Mouse (Mus musculus) hindbrain, embryonic 10.5 days (tissue): ENCODE data around the gene Ngp. TPM values are rescaled to one million over a fixed set of nuclear protein-coding genes. Genes with fewer than 3 reads are reported as not detected.

Source experiments
- DNase-seq: peaks from one replicate; pipeline ENCODE4 v3.0.0-alpha.2; 2017; ENCODE audit warnings: low spot score
- H3K27ac ChIP-seq: fragments of 300-500 bp; sonication (generic); 2 replicates; pipeline ENCODE4 v1.5.1; 2016; ENCODE audit warnings: mild to moderate bottlenecking, moderate library complexity
- H3K27me3 ChIP-seq: fragments of 300-500 bp; sonication (generic); 2 replicates; pipeline ENCODE4 v1.6.1; 2016; ENCODE audit warnings: mild to moderate bottlenecking; ENCODE audit not compliant: poor library complexity, insufficient read depth, severe bottlenecking
- H3K36me3 ChIP-seq: fragments of 300-500 bp; sonication (generic); 2 replicates; pipeline ENCODE4 v1.6.1; 2016; ENCODE audit warnings: mild to moderate bottlenecking, moderate library complexity
- H3K4me1 ChIP-seq: fragments of 300-500 bp; sonication (generic); replicated peaks from 2 replicates; pipeline ENCODE4 v1.6.1; 2016; ENCODE audit warnings: mild to moderate bottlenecking
- H3K4me3 ChIP-seq: fragments of 300-500 bp; sonication (generic); 2 replicates; pipeline ENCODE4 v1.5.1; 2016; ENCODE audit warnings: mild to moderate bottlenecking, moderate library complexity
- H3K9me3 ChIP-seq: fragments of 300-500 bp; sonication (generic); 2 replicates; pipeline ENCODE4 v1.6.1; 2016; ENCODE audit warnings: mild to moderate bottlenecking, moderate library complexity
- WGBS: fragments of 180-500 bp; shearing (Covaris S2); methylation state at CpG from one replicate; pipeline ENCODE4 v1.1.7; 2016; 5-methylcytosine and 5-hydroxymethylcytosine counted together
- polyA plus RNA-seq: library from polyadenylated mRNA; unstranded; fragments of >200 nt; fragmentation: Nextera tagmentation; extraction: Ambion mirVana; gene quantifications from 2 replicates; pipeline ENCODE4 v1.2.1, GENCODE M21; 2016

The Ngp gene
- polyA plus RNA-seq, 1 experiment from 2014 or later, result not detected

DNA sequence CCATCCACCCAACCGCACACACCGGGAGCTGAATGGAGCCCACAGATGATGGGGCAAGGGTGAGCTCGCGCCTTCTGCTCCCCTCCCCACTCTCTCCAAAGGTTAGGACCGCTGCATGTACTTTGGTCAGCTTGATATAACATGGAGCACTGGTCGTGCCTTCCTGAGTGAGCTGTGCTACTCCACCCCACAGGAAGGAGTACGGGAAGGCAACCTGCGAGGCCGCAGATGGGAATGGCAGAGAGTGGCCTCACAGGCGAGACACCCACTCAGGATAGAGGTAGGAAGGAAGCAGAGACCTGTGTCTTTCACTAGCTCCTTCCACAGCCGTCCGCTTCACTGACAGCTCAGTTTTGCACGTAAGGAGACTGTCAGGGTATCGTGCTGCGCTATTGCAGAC is 28.8 kb downstream of the Ngp start:
- 84% methylated on average over 15 of the region's 15 CpGs for WGBS

GRCm38 (mm10) chr9:110448857-110449617 is 29.5 kb downstream of the Ngp start:
- DNase-seq, result peak; percentile 82
- H3K4me3 ChIP-seq, result no peak overlapping the region
- H3K9me3 ChIP-seq, result no peaks in the 10 kb centered on the region
- no peaks in the 10 kb centered on the region; the same call in 1 of the 2 replicates for H3K4me1 ChIP-seq
- H3K27ac ChIP-seq, result no peak overlapping the region
- WGBS, result 35% methylated on average over 11 of the region's 11 CpGs
- no peaks in the 10 kb centered on the region for H3K27me3 ChIP-seq
- peaks cover 40% of the 10 kb centered on the region for H3K36me3 ChIP-seq

More for the DNA sequence above, 28.8 kb downstream of the Ngp start:
- Histone ChIP-seq H3K36me3 (peaks cover 46% of the 10 kb centered on the region), H3K27me3 (no peaks in the 10 kb centered on the region), H3K4me1 (no peaks in the 10 kb centered on the region; the same call in 1 of the 2 replicates), H3K4me3 (no peak overlapping the region), H3K9me3 (no peaks in the 10 kb centered on the region), H3K27ac (no peak overlapping the region)
- no peak for DNase-seq

DNA sequence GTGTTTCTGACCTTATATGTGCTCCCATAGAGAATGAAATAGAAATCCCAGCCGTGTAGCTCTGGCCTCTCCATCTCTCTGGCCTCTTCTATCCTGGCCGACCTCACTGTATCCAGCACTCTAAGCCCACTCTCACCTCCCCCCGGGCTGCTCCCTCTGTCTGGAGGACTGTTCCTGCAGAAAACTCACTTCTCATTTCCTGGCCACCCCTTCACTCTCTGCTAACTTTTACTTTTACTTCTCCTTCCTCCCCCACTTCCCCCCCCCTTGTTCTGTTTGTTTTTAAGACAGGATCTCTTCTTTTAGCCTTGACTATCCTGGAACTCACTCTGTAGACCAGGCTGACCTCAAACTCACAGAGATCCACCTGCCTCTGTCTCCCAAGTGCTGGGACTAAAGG is 33.0 kb downstream of the Ngp start:
- WGBS, result 89% methylated on average over 3 of the region's 3 CpGs
- Histone ChIP-seq H3K27ac (no peak overlapping the region), H3K9me3 (no peaks in the 10 kb centered on the region), H3K27me3 (no peaks in the 10 kb centered on the region), H3K4me3 (no peak overlapping the region), H3K4me1 (no peaks in the 10 kb centered on the region; the same call in 1 of the 2 replicates), H3K36me3 (peaks cover 31% of the 10 kb centered on the region)
- DNase-seq, result no peak

DNA sequence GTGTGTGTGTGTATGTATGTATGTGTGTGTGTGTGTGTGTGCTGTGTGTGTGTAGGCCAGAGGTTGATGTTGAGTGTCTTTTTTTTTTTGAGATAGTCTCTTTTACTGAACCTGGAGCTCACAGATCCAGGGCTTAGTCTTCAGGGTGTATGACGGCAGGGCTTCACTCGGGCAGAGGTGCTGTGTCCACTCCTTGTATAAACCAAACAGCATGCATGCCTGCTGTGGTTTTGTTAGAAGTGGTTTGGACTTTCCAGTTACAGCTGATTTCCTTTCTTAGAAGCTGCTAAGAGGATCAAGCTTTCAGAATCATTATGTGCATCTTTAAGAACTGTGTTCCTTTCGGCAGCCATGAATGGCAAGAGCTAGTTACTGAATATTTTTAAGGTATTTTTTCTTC is 38.4 kb downstream of the Ngp start:
- Histone ChIP-seq H3K27ac (no peak overlapping the region), H3K4me3 (no peak overlapping the region), H3K4me1 (no peaks in the 10 kb centered on the region), H3K9me3 (no peaks in the 10 kb centered on the region), H3K36me3 (peaks cover 15% of the 10 kb centered on the region), H3K27me3 (no peaks in the 10 kb centered on the region)
- no peak for DNase-seq
- 93% methylated on average over 3 of the region's 3 CpGs for WGBS

DNA sequence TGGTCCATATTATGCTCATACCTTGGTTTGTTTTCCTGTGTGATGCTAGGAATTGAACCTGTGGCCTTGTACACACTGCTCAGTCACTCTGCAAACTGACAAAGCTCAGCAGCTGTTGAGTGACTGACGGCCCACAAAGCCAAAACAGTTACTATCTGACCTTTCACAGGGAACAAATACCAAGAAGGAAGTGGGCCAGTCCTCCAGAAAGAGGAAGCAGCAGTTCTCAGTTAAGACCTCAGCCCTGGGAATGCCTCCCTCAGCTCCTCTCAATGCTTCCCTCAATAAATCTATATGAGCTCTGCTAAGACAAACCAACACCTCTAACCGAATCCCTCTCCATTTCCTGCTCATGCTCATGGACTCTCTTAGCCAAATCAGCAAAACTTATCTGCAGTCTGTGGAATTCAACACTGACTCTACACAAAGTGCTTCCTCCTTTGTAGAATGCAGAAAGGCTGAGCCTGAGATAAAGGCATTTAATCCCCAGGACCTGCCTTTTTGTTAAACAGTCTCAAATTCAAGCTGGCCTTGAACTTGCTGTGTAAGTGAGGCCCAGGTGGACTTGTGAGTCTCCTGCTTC is 39.7 kb downstream of the Ngp start:
- no peaks in the 10 kb centered on the region for H3K9me3 ChIP-seq
- 83% methylated on average over 2 of the region's 2 CpGs for WGBS
- H3K4me3 ChIP-seq, result no peak overlapping the region
- H3K36me3 ChIP-seq, result peaks cover 12% of the 10 kb centered on the region
- no peaks in the 10 kb centered on the region for H3K4me1 ChIP-seq
- no peak overlapping the region for H3K27ac ChIP-seq
- DNase-seq, result no peak
- no peaks in the 10 kb centered on the region for H3K27me3 ChIP-seq

- H3K27ac ChIP-seq, result no peak overlapping the region
- H3K4me3 ChIP-seq, result no peak overlapping the region
- H3K36me3 ChIP-seq, result peaks cover 6% of the 10 kb centered on the region; the same call in 1 of the 2 replicates
- 90% methylated on average over 18 of the region's 18 CpGs for WGBS
- H3K4me1 ChIP-seq, result no peaks in the 10 kb centered on the region
- H3K9me3 ChIP-seq, result no peaks in the 10 kb centered on the region
- H3K27me3 ChIP-seq, result no peaks in the 10 kb centered on the region
- no peak for DNase-seq
These were observed 41.6 kb downstream of the Ngp start for GRCm38 (mm10) chr9:110460884-110461815.

DNA sequence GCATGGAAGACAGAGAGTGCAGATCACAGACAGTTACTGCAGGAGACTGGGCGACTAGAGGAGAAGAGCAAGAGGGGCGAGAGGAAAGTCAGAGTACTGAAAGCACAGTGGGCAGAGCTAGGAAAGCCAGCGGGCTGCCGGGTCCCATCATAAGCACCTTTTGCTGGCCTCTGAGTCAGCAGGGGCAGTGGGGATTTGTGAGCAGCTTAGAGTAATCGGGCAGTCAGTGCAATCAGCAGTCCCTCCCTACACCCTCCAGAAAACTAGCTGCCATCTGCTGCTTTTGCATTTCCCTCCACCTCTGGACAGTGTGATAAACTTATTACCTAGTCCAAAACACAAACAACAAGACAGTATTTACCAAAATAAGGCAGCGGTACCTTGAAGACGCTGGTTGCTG is 42.8 kb downstream of the Ngp start:
- no peaks in the 10 kb centered on the region for H3K4me1 ChIP-seq
- no peak overlapping the region for H3K4me3 ChIP-seq
- 83% methylated on average over 7 of the region's 7 CpGs for WGBS
- peaks cover 6% of the 10 kb centered on the region; the same call in 1 of the 2 replicates for H3K36me3 ChIP-seq
- H3K9me3 ChIP-seq, result no peaks in the 10 kb centered on the region
- no peaks in the 10 kb centered on the region for H3K27me3 ChIP-seq
- no peak for DNase-seq
- no peak overlapping the region for H3K27ac ChIP-seq

GRCm38 (mm10) chr9:110463983-110464591 is 44.5 kb downstream of the Ngp start:
- Histone ChIP-seq H3K27ac (no peak overlapping the region), H3K4me1 (no peaks in the 10 kb centered on the region), H3K27me3 (no peaks in the 10 kb centered on the region), H3K36me3 (peaks cover 6% of the 10 kb centered on the region; the same call in 1 of the 2 replicates), H3K4me3 (no peak overlapping the region), H3K9me3 (no peaks in the 10 kb centered on the region)
- WGBS, result 95% methylated on average over 6 of the region's 6 CpGs
- no peak for DNase-seq

DNA sequence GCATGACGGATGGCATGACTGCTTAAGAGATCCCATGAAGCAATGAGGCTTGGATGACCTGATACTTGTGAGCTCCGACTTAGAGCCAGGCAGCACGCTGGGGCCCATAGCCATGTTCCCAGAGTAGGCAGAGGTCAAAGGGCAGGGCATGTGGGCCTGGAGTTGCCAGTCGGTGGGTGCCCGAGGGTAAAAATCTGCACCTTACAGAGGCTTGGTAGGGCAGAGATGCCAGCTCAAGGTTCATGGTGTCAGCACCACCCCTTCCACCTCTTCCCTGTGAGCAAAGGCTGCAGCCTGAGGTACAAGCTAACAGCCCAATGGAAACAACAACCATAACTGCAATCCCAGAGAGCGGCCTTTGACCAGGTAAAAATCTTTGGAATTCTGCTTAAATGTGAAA is 45.8 kb downstream of the Ngp start:
- Histone ChIP-seq H3K4me3 (no peak overlapping the region), H3K4me1 (no peaks in the 10 kb centered on the region), H3K27me3 (no peaks in the 10 kb centered on the region), H3K9me3 (no peaks in the 10 kb centered on the region), H3K27ac (no peak overlapping the region), H3K36me3 (peaks cover 6% of the 10 kb centered on the region; the same call in 1 of the 2 replicates)
- no peak for DNase-seq
- WGBS, result 90% methylated on average over 6 of the region's 6 CpGs

DNA sequence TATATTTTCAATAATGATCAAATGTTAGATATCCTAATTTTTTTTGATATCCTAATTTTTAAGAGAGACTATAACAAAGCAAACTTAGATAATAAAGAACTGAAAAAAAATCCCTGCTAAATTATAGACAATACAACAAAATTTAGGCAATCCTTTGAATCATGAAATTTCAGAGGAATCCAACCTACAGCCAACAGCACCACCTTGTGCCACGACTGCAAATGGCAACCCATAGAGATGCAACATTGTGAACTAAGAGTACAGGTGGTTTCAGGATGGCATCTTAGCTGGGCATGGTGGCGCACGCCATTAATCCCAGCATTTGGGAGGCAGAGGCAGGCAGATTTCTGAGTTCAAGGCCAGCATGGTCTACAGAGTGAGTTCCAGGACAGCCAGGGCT is 46.6 kb downstream of the Ngp start:
- peaks cover 6% of the 10 kb centered on the region; the same call in 1 of the 2 replicates for H3K36me3 ChIP-seq
- WGBS, result 82% methylated on average over 3 of the region's 3 CpGs
- no peaks in the 10 kb centered on the region for H3K27me3 ChIP-seq
- H3K4me1 ChIP-seq, result no peaks in the 10 kb centered on the region
- no peak overlapping the region for H3K4me3 ChIP-seq
- no peaks in the 10 kb centered on the region for H3K9me3 ChIP-seq
- no peak overlapping the region for H3K27ac ChIP-seq
- DNase-seq, result no peak
